Mouse (Mus musculus) erythroblast, embryonic 14.5 days (primary cell): Measurements from ENCODE around the gene Uggt2.

ENCODE experiments used
- GATA1 ChIP-seq: IDR thresholded peaks from 2 replicates; pipeline ENCODE4 v1.6.1; 2012; ENCODE audit warnings: low read length, inconsistent platforms, mixed read lengths
- TAL1 ChIP-seq: IDR thresholded peaks from 3 replicates; pipeline ENCODE4 v1.6.1; 2012; ENCODE audit warnings: low read length, inconsistent platforms, mixed read lengths

GRCm38 (mm10) chr14:119052969-119053368 lies 46.3 kb downstream of the Uggt2 start:
- TF ChIP-seq TAL1: no peak
- no peak for TF ChIP-seq GATA1
